Mouse (Mus musculus) lung, embryonic 16.5 days (tissue): ENCODE measurements around the gene Vmn1r215. TPM values are rescaled to one million over a fixed set of nuclear protein-coding genes. Genes with fewer than 3 reads are reported as not detected.
"Not testable (repeated sequence)": the region's sequence is repeated elsewhere in the genome, so short reads cannot be mapped to it uniquely, and the experiment has no call there.

Source experiments
- ATAC-seq: fragments of 200-750 bp; cut with Nextera tagmentation; 2 replicates; pipeline ENCODE4 v1.8.0; 2017; ENCODE audit warnings: low read depth, mild to moderate bottlenecking, moderate library complexity
- H3K27ac ChIP-seq: fragments of 300-500 bp; sonication (generic); 2 replicates; pipeline ENCODE4 v1.5.1; 2014; ENCODE audit warnings: mild to moderate bottlenecking, control low read depth, low read length
- H3K27me3 ChIP-seq: fragments of 300-500 bp; sonication (generic); 2 replicates; pipeline ENCODE4 v1.6.1; 2014; ENCODE audit warnings: low read depth, low read length, mixed read lengths; ENCODE audit not compliant: control insufficient read depth, insufficient read depth
- H3K36me3 ChIP-seq: fragments of 300-500 bp; sonication (generic); 2 replicates; pipeline ENCODE4 v1.6.1; 2014; ENCODE audit warnings: low read length; ENCODE audit not compliant: control insufficient read depth, insufficient read depth
- H3K4me1 ChIP-seq: fragments of 300-500 bp; sonication (generic); replicated peaks from 2 replicates; pipeline ENCODE4 v1.6.1; 2014; ENCODE audit warnings: low read length, mixed read lengths; ENCODE audit not compliant: control insufficient read depth, insufficient read depth
- H3K4me2 ChIP-seq: fragments of 300-500 bp; sonication (generic); 2 replicates; pipeline ENCODE4 v1.6.1; 2014; ENCODE audit warnings: low read depth, low read length, control low read depth
- H3K4me3 ChIP-seq: fragments of 300-500 bp; sonication (generic); 2 replicates; pipeline ENCODE4 v1.5.1; 2014; ENCODE audit warnings: mild to moderate bottlenecking, low read length, control low read depth
- H3K9ac ChIP-seq: fragments of 300-500 bp; sonication (generic); 2 replicates; pipeline ENCODE4 v1.6.1; 2014; ENCODE audit warnings: low read length, control low read depth
- H3K9me3 ChIP-seq: fragments of 300-500 bp; sonication (generic); 2 replicates; pipeline ENCODE4 v1.6.1; 2016; ENCODE audit warnings: low read length; ENCODE audit not compliant: control insufficient read depth
- WGBS: fragments of 180-500 bp; shearing (Covaris S2); extraction: QIAGEN DNeasy Blood & Tissue Kit; methylation state at CpG from one replicate; pipeline ENCODE4 v1.1.7; 2014; 5-methylcytosine and 5-hydroxymethylcytosine counted together
- polyA plus RNA-seq: library from polyadenylated mRNA; unstranded; fragments of >200 nt; fragmentation: Nextera tagmentation; extraction: Ambion mirVana; gene quantifications from 2 replicates; pipeline ENCODE4 v1.2.1, GENCODE M21; 2015

Vmn1r215 gene
- polyA plus RNA-seq = not detected in 2 replicates

DNA sequence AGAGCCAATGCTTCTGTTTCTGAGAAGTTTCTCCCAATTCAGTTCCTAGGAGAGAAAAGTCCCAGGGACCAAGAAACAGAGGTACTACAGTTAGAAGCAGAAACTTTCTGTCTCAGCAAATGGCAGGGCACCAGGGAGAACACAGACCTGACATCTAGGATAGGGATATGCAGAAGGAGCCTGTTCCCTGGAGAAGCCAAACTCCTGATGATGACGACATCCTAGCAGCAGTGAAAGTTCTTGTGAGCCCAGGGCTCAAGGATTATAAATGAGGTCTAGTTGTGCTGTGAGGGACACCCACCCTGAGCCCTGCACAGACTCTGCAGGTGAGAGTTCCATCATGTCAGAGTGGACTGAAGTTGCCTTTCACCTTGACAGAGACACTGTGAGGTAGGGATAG, at the start of gene Vmn1r215:
Vmn1r215 (plus strand) TSS at position 301 of the 400 bp plus-strand sequence.
- no peaks in the 10 kb centered on the region for H3K36me3 ChIP-seq
- no peak within 1 kb of the TSS for H3K4me3 ChIP-seq
- no peak within 1 kb of the TSS for H3K27ac ChIP-seq
- H3K9me3 ChIP-seq = no peaks in the 10 kb centered on the region
- no peak for ATAC-seq
- H3K4me2 ChIP-seq = no peak within 1 kb of the TSS
- no peaks in the 10 kb centered on the region for H3K27me3 ChIP-seq
- H3K4me1 ChIP-seq = no peaks in the 10 kb centered on the region
- no peak within 1 kb of the TSS for H3K9ac ChIP-seq
- 54% methylated on average over 1 of the region's 1 CpGs for WGBS

GRCm38 (mm10) chr13:23018158-23018557, 49.7 kb upstream of the Vmn1r215 start:
- Histone ChIP-seq H3K4me1 (no peaks in the 10 kb centered on the region), H3K27me3 (no peaks in the 10 kb centered on the region), H3K9ac (no peak overlapping the region), H3K4me2 (no peak overlapping the region), H3K36me3 (no peaks in the 10 kb centered on the region), H3K27ac (no peak overlapping the region), H3K4me3 (no peak overlapping the region), H3K9me3 (no peaks in the 10 kb centered on the region)
- no peak for ATAC-seq

- Histone ChIP-seq H3K27me3 (no peaks in the 10 kb centered on the region), H3K4me1 (no peaks in the 10 kb centered on the region), H3K4me2 (no peak overlapping the region), H3K4me3 (no peak overlapping the region), H3K36me3 (no peaks in the 10 kb centered on the region), H3K9ac (no peak overlapping the region), H3K9me3 (no peaks in the 10 kb centered on the region), H3K27ac (no peak overlapping the region)
- ATAC-seq = no peak
These were observed 43.0 kb upstream of the Vmn1r215 start for GRCm38 (mm10) chr13:23024812-23025211.

DNA sequence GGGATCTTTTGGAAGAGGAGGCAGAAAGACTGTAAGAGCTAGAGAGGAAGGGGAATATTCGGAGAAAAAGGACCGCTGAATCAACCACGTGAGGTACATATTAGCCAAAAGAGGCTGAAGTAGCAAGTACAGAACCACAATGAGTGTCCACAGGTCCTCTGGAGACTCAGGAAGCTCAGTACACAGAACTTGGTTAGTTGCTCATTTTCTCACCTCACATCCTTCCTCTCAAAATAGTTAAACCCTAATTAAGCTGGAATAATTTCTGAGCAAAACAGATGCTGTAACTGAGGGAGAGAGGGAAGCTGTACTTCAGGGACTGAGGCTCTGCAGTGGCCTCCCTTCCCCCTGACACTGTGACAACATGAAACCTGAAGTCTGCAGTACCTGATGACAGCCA, 37.7 kb upstream of the Vmn1r215 start, which contains the start of gene Vmn1r214:
Vmn1r214 (plus strand) TSS at position 301 of the 400 bp plus-strand sequence.
- H3K4me1 ChIP-seq = no peaks in the 10 kb centered on the region
- H3K36me3 ChIP-seq = no peaks in the 10 kb centered on the region
- no peak within 1 kb of the TSS for H3K9ac ChIP-seq
- H3K27me3 ChIP-seq = no peaks in the 10 kb centered on the region
- 85% methylated on average over 3 of the region's 3 CpGs for WGBS
- H3K4me2 ChIP-seq = no peak within 1 kb of the TSS
- no peaks in the 10 kb centered on the region for H3K9me3 ChIP-seq
- no peak for ATAC-seq
- H3K27ac ChIP-seq = no peak within 1 kb of the TSS
- H3K4me3 ChIP-seq = no peak within 1 kb of the TSS

- 23% methylated on average over 1 of the region's 1 CpGs for WGBS
- no peak overlapping the region for H3K27ac ChIP-seq
- H3K9ac ChIP-seq = no peak overlapping the region
- no peaks in the 10 kb centered on the region for H3K4me1 ChIP-seq
- no peaks in the 10 kb centered on the region for H3K9me3 ChIP-seq
- H3K4me2 ChIP-seq = no peak overlapping the region
- no peaks in the 10 kb centered on the region for H3K27me3 ChIP-seq
- H3K4me3 ChIP-seq = no peak overlapping the region
- H3K36me3 ChIP-seq = no peaks in the 10 kb centered on the region
- ATAC-seq = no peak
These were observed 10.0 kb upstream of the Vmn1r215 start for GRCm38 (mm10) chr13:23057778-23058177.

DNA sequence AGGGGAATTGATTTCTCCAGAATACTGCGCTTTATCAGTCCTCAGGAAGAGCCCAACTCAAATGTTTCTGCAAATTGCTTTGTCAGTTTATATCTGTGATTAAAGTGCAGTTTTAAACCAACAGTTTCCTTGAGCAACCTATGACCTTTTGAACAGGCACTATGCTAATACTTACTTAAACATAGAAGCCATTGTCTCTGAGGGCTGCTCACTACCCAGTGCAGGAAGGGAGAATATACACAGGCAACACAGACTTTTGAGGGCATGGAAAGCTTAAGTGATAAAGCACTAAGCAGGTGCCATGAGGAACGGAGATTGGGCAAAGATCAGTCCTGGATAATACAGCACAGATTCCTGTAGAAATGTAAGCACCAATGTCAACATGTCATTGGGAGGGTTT, 1.5 kb downstream of the Vmn1r215 start:
- no peak overlapping the region for H3K9ac ChIP-seq
- H3K9me3 ChIP-seq = no peaks in the 10 kb centered on the region
- no peak overlapping the region for H3K27ac ChIP-seq
- WGBS = 60% methylated on average over 2 of the region's 2 CpGs
- no peak overlapping the region for H3K4me2 ChIP-seq
- no peak for ATAC-seq
- no peaks in the 10 kb centered on the region for H3K36me3 ChIP-seq
- H3K27me3 ChIP-seq = no peaks in the 10 kb centered on the region
- H3K4me1 ChIP-seq = no peaks in the 10 kb centered on the region
- no peak overlapping the region for H3K4me3 ChIP-seq

DNA sequence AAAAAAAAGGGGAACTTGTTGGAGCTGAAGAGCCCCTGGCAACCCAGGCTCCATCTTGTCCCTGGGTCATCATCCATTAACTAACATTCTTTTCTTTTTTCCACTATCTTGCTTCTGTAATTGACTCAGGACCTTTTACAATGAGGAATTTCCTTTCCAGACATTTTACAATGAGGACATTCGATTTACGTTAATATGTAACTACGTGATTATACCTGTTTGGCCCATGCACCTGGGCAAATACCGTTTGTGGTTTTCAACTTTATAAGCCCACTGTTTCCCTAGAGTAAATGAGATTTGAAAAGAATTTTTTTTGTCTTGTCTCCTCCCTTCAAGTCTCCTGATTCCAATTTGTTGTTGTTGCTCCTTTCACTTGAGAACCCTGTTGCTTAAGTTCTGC, 26.6 kb downstream of the Vmn1r215 start:
- H3K4me1 ChIP-seq = no peaks in the 10 kb centered on the region
- H3K9ac ChIP-seq = no peak overlapping the region
- H3K4me3 ChIP-seq = no peak overlapping the region
- H3K4me2 ChIP-seq = no peak overlapping the region
- H3K27ac ChIP-seq = no peak overlapping the region
- H3K27me3 ChIP-seq = no peaks in the 10 kb centered on the region
- no peaks in the 10 kb centered on the region for H3K36me3 ChIP-seq
- WGBS = 77% methylated on average over 4 of the region's 4 CpGs
- no peak for ATAC-seq
- no peaks in the 10 kb centered on the region for H3K9me3 ChIP-seq

- H3K4me1 ChIP-seq, H3K4me2 ChIP-seq, H3K9ac ChIP-seq, ATAC-seq, H3K4me3 ChIP-seq, H3K9me3 ChIP-seq, H3K27me3 ChIP-seq, H3K36me3 ChIP-seq, H3K27ac ChIP-seq: not testable (repeated sequence)
- WGBS = 70% methylated on average over 1 of the region's 1 CpGs
These were observed 50.3 kb downstream of the Vmn1r215 start, which contains the start of gene Vmn1r217 for GRCm38 (mm10) chr13:23118126-23118525. Vmn1r217 (minus strand) TSS chr13:23118226.

DNA sequence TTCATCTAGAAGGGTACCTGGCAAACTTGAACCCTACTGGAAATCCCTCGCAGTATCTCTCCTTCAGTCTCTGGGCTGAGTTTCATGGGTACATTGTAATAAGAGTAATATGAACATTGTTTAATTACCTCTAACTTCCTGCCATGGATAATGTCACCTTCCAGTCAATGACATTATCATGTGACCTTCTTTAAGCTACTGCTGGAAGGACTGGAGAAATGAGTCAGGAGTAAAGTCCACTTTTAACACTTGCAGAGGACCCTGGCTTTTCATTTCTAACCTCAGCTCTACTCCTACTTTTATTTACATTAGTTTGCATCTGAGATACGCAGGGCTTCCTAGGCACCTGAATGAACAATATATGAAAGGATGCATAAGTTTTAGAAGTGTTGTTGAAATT, 52.8 kb downstream of the Vmn1r215 start:
- Histone ChIP-seq H3K27ac (no peak overlapping the region), H3K4me1 (no peaks in the 10 kb centered on the region), H3K4me2 (no peak overlapping the region), H3K9me3 (no peaks in the 10 kb centered on the region), H3K9ac (no peak overlapping the region), H3K4me3 (no peak overlapping the region), H3K27me3 (no peaks in the 10 kb centered on the region), H3K36me3 (no peaks in the 10 kb centered on the region)
- WGBS = 63% methylated on average over 2 of the region's 2 CpGs
- ATAC-seq = no peak
